Mouse (Mus musculus) limb, embryonic 14.5 days (tissue): Measurements from ENCODE around the gene Trpm3. TPM values are rescaled to one million over a fixed set of nuclear protein-coding genes. Genes with fewer than 3 reads are reported as not detected.

Experiments
- ATAC-seq: fragments of 200-750 bp; cut with Nextera tagmentation; 2 replicates; pipeline ENCODE4 v1.8.0; 2017; ENCODE audit warnings: low read depth, moderate number of reproducible peaks, moderate TSS enrichment; ENCODE audit not compliant: low FRiP score
- DNase-seq: peaks from one replicate; pipeline ENCODE4 v3.0.0-alpha.2; 2015; ENCODE audit warnings: low spot score
- H3K27ac ChIP-seq: fragments of 300-500 bp; sonication (generic); replicated peaks from 2 replicates; pipeline ENCODE4 v1.5.1; 2014; ENCODE audit warnings: low read depth, mild to moderate bottlenecking, low read length, moderate library complexity, mixed read lengths
- H3K27me3 ChIP-seq: fragments of 300-500 bp; sonication (generic); 2 replicates; pipeline ENCODE4 v1.6.1; 2014; ENCODE audit warnings: low read length, mixed read lengths; ENCODE audit not compliant: control insufficient read depth, insufficient read depth
- H3K36me3 ChIP-seq: fragments of 300-500 bp; sonication (generic); 2 replicates; pipeline ENCODE4 v1.6.1; 2014; ENCODE audit warnings: mild to moderate bottlenecking, low read length, moderate library complexity, mixed read lengths; ENCODE audit not compliant: control insufficient read depth, insufficient read depth
- H3K4me1 ChIP-seq: fragments of 300-500 bp; sonication (generic); 2 replicates; pipeline ENCODE4 v1.6.1; 2014; ENCODE audit warnings: antibody characterized with exemption, low read length, mixed read lengths; ENCODE audit not compliant: control insufficient read depth, insufficient read depth
- H3K4me2 ChIP-seq: fragments of 300-500 bp; sonication (generic); replicated peaks from 2 replicates; pipeline ENCODE4 v1.6.1; 2014; ENCODE audit warnings: low read depth, mild to moderate bottlenecking, low read length, moderate library complexity; ENCODE audit not compliant: severe bottlenecking
- H3K4me3 ChIP-seq: fragments of 300-500 bp; sonication (generic); replicated peaks from 2 replicates; pipeline ENCODE4 v1.5.1; 2014; ENCODE audit warnings: low read length
- H3K9ac ChIP-seq: fragments of 300-500 bp; sonication (generic); 2 replicates; pipeline ENCODE4 v1.6.1; 2014; ENCODE audit warnings: mild to moderate bottlenecking, low read depth, low read length, moderate library complexity; ENCODE audit not compliant: severe bottlenecking
- H3K9me3 ChIP-seq: fragments of 300-500 bp; sonication (generic); 2 replicates; pipeline ENCODE4 v1.6.1; 2016; ENCODE audit warnings: low read length; ENCODE audit not compliant: control insufficient read depth
- POLR2A ChIP-seq: fragments of 200-500 bp; IDR thresholded peaks from 2 replicates; pipeline ENCODE4 v1.8.0; 2012; ENCODE audit warnings: inconsistent platforms, mild to moderate bottlenecking, moderate library complexity, borderline replicate concordance; ENCODE audit not compliant: insufficient read depth, insufficient read length; ENCODE audit errors: extremely low read depth
- WGBS: fragments of 180-500 bp; shearing (Covaris S2); extraction: QIAGEN DNeasy Blood & Tissue Kit; methylation state at CpG from one replicate; pipeline ENCODE4 v1.1.7; 2014; 5-methylcytosine and 5-hydroxymethylcytosine counted together
- polyA plus RNA-seq, 2 experiments: library from polyadenylated mRNA; depleted of rRNA in 1 of 2; stranded (reverse) in 1 of 2; unstranded in 1 of 2; fragments of >200 nt; fragmentation: Nextera tagmentation in 1 of 2; extraction: Ambion mirVana in 1 of 2; gene quantifications; 2 replicates each; pipeline versions ENCODE4 v1.2.1 to v1.2.3; 2012 to 2014

Gene Trpm3
- polyA plus RNA-seq, 2 experiments: 3.7 to 4.1 TPM

GRCm38 (mm10) chr19:22823491-22823981 is 684.7 kb downstream of the Trpm3 start:
- DNase-seq (no peak), ATAC-seq (no peak)
- H3K27ac ChIP-seq: no peak overlapping the region
- no peak for TF ChIP-seq POLR2A
- no peak overlapping the region for H3K4me2 ChIP-seq
- WGBS: 82% methylated on average over 9 of the region's 9 CpGs
- no peaks in the 10 kb centered on the region for H3K27me3 ChIP-seq
- H3K9ac ChIP-seq: no peak overlapping the region
- H3K4me3 ChIP-seq: no peak overlapping the region
- H3K9me3 ChIP-seq: no peaks in the 10 kb centered on the region
- H3K36me3 ChIP-seq: no peaks in the 10 kb centered on the region
- H3K4me1 ChIP-seq: no peaks in the 10 kb centered on the region

- no peak for TF ChIP-seq POLR2A
- ATAC-seq: no peak
- no peaks in the 10 kb centered on the region for H3K27me3 ChIP-seq
- no peaks in the 10 kb centered on the region for H3K36me3 ChIP-seq
- no peak overlapping the region for H3K27ac ChIP-seq
- no peaks in the 10 kb centered on the region for H3K4me1 ChIP-seq
- WGBS: 41% methylated on average over 1 of the region's 1 CpGs
- H3K9me3 ChIP-seq: no peaks in the 10 kb centered on the region
- no peak for DNase-seq
- H3K9ac ChIP-seq: no peak overlapping the region
- no peak overlapping the region for H3K4me2 ChIP-seq
- no peak overlapping the region for H3K4me3 ChIP-seq
Observed at GRCm38 (mm10) chr19:22825812-22826211, 687.0 kb downstream of the Trpm3 start.

- TF ChIP-seq POLR2A: no peak
- DNase-seq: no peak
- Histone ChIP-seq H3K4me2 (no peak overlapping the region), H3K4me1 (no peaks in the 10 kb centered on the region), H3K9me3 (no peaks in the 10 kb centered on the region), H3K36me3 (no peaks in the 10 kb centered on the region), H3K27ac (no peak overlapping the region), H3K9ac (no peak overlapping the region), H3K27me3 (no peaks in the 10 kb centered on the region), H3K4me3 (no peak overlapping the region)
- no peak for ATAC-seq
- 78% methylated on average over 2 of the region's 2 CpGs for WGBS
Observed at GRCm38 (mm10) chr19:22828198-22828742, 689.4 kb downstream of the Trpm3 start.

DNA sequence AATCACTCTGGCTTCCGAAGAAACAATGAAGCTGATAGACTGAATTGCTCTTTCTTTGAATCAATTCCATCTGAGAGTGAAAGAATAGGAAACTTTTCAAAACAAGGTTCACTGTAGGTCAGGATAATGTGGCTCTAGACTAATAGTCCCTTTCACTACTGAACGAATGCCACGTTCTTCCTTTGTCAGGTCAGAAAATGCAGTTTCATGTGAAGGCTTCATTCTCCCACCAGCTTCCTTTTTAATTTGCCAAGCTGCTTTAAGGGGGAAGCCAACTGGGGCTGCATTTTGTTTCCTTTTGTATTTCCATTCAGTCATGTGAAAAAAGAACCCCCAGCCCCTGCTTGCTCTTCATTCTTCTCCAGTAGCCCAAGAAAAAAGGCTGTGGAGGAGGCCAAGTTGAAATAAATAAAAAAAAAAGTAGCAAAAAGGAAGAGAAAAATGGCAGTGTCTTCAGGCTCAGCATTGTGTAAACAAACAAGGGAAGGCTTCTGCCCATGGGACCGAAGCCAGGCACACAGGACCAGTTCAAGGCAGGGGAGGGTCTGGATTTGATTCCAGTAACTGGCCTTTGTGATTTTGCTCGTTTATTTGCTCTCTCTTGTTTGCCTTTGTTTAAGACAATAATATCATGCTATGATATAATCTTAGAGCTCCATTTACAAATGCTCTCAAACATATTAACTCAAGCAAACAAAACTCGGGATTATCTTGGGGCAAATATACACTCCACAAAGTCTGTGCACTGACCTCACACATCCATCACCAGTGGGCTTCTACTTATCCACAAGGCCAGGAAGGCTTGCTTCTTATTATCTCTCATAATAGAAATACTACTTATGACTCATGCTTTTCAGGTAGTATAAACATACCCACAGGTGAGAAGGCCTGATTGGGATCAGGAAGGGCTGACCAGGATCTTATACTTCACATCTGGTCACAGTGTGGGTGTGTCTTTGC is 702.5 kb downstream of the Trpm3 start:
- H3K27ac ChIP-seq: no peak overlapping the region
- H3K4me1 ChIP-seq: no peaks in the 10 kb centered on the region
- H3K4me2 ChIP-seq: no peak overlapping the region
- TF ChIP-seq POLR2A: no peak
- H3K36me3 ChIP-seq: no peaks in the 10 kb centered on the region
- DNase-seq: no peak
- H3K9ac ChIP-seq: no peak overlapping the region
- H3K27me3 ChIP-seq: no peaks in the 10 kb centered on the region
- 73% methylated on average over 6 of the region's 6 CpGs for WGBS
- H3K9me3 ChIP-seq: no peaks in the 10 kb centered on the region
- no peak overlapping the region for H3K4me3 ChIP-seq
- no peak for ATAC-seq

DNA sequence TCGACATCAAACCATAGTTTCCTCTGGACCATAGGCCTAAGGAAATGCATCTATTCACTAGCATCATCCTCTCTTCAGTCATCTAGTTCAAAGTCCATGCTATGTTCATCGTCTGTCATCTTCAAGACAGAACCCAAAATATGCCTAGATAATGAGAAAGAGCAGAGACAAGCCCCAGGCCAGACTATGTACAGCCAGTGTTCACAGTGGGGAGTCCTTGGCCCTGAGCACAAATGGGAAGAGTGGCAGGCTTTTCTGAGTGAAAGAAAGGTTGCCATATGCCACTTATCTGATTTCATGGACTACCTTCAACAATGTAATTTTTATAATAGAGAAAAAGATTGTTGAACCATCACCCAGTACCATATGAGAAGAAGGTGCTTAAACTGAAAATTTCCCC is 703.9 kb downstream of the Trpm3 start:
- 100% methylated on average over 2 of the region's 2 CpGs for WGBS
- ATAC-seq (no peak), DNase-seq (no peak)
- Histone ChIP-seq H3K4me1 (no peaks in the 10 kb centered on the region), H3K27ac (no peak overlapping the region), H3K9me3 (no peaks in the 10 kb centered on the region), H3K36me3 (no peaks in the 10 kb centered on the region), H3K4me2 (no peak overlapping the region), H3K4me3 (no peak overlapping the region), H3K9ac (no peak overlapping the region), H3K27me3 (no peaks in the 10 kb centered on the region)
- no peak for TF ChIP-seq POLR2A
